Mouse (Mus musculus): ENCODE measurements around the gene Ost4.

The Ost4 gene

GRCm38 (mm10) chr5:30933705-30934104 is 26.1 kb upstream of the Ost4 start:
- no peaks in the 10 kb centered on the region for H3K27me3 ChIP-seq (ENCODE audit: control insufficient read depth, insufficient read depth, low read length, poor library complexity, severe bottlenecking)
- no peak for DNase-seq (ENCODE audit: low read depth, low spot score)
- no peaks in the 10 kb centered on the region for H3K36me3 ChIP-seq (ENCODE audit: control insufficient read depth, insufficient read depth, low read length, poor library complexity, severe bottlenecking)

- H3K36me3 ChIP-seq (ENCODE audit: control insufficient read depth, insufficient read depth, low read length, poor library complexity, severe bottlenecking), result no peaks in the 10 kb centered on the region
- H3K27me3 ChIP-seq (ENCODE audit: control insufficient read depth, insufficient read depth, low read length, poor library complexity, severe bottlenecking), result no peaks in the 10 kb centered on the region
- no peak for DNase-seq (ENCODE audit: low read depth, low spot score)
Measured at GRCm38 (mm10) chr5:30931378-30931777, 23.8 kb upstream of the Ost4 start.

GRCm38 (mm10) chr5:30930846-30931245 is 23.3 kb upstream of the Ost4 start:
- no peak for DNase-seq (ENCODE audit: low read depth, low spot score)
- H3K27me3 ChIP-seq (ENCODE audit: control insufficient read depth, insufficient read depth, low read length, poor library complexity, severe bottlenecking), result no peaks in the 10 kb centered on the region

GRCm38 (mm10) chr5:30930121-30930520 is 22.5 kb upstream of the Ost4 start:
- no peaks in the 10 kb centered on the region for H3K27me3 ChIP-seq (ENCODE audit: control insufficient read depth, insufficient read depth, low read length, poor library complexity, severe bottlenecking)
- H3K36me3 ChIP-seq (ENCODE audit: control insufficient read depth, insufficient read depth, low read length, poor library complexity, severe bottlenecking), result no peaks in the 10 kb centered on the region
- peak; percentile 75 for DNase-seq (ENCODE audit: low read depth, low spot score)

More at GRCm38 (mm10) chr5:30930846-30931245, 23.3 kb upstream of the Ost4 start:
- H3K36me3 ChIP-seq (ENCODE audit: control insufficient read depth, insufficient read depth, low read length, poor library complexity, severe bottlenecking), result no peaks in the 10 kb centered on the region

GRCm38 (mm10) chr5:30927945-30928529 is 20.4 kb upstream of the Ost4 start:
- DNase-seq (ENCODE audit: low read depth, low spot score), result no peak

GRCm38 (mm10) chr5:30926073-30926472 is 18.5 kb upstream of the Ost4 start:
- Histone ChIP-seq H3K36me3 (ENCODE audit: control insufficient read depth, insufficient read depth, low read length, poor library complexity, severe bottlenecking) (no peaks in the 10 kb centered on the region), H3K27me3 (ENCODE audit: control insufficient read depth, insufficient read depth, low read length, poor library complexity, severe bottlenecking) (no peaks in the 10 kb centered on the region)
- no peak for DNase-seq (ENCODE audit: low read depth, low spot score)

More at GRCm38 (mm10) chr5:30927945-30928529, 20.4 kb upstream of the Ost4 start:
- Histone ChIP-seq H3K36me3 (ENCODE audit: control insufficient read depth, insufficient read depth, low read length, poor library complexity, severe bottlenecking) (no peaks in the 10 kb centered on the region), H3K27me3 (ENCODE audit: control insufficient read depth, insufficient read depth, low read length, poor library complexity, severe bottlenecking) (no peaks in the 10 kb centered on the region)

GRCm38 (mm10) chr5:30925217-30925616 is 17.6 kb upstream of the Ost4 start:
- no peak for DNase-seq (ENCODE audit: low read depth, low spot score)
- Histone ChIP-seq H3K27me3 (ENCODE audit: control insufficient read depth, insufficient read depth, low read length, poor library complexity, severe bottlenecking) (no peaks in the 10 kb centered on the region), H3K36me3 (ENCODE audit: control insufficient read depth, insufficient read depth, low read length, poor library complexity, severe bottlenecking) (no peaks in the 10 kb centered on the region)

GRCm38 (mm10) chr5:30924614-30925013 is 17.0 kb upstream of the Ost4 start:
- no peaks in the 10 kb centered on the region for H3K27me3 ChIP-seq (ENCODE audit: control insufficient read depth, insufficient read depth, low read length, poor library complexity, severe bottlenecking)
- no peak for DNase-seq (ENCODE audit: low read depth, low spot score)
- no peaks in the 10 kb centered on the region for H3K36me3 ChIP-seq (ENCODE audit: control insufficient read depth, insufficient read depth, low read length, poor library complexity, severe bottlenecking)

GRCm38 (mm10) chr5:30923119-30923518 is 15.5 kb upstream of the Ost4 start:
- no peaks in the 10 kb centered on the region for H3K27me3 ChIP-seq (ENCODE audit: control insufficient read depth, insufficient read depth, low read length, poor library complexity, severe bottlenecking)
- no peak for DNase-seq (ENCODE audit: low read depth, low spot score)
- no peaks in the 10 kb centered on the region for H3K36me3 ChIP-seq (ENCODE audit: control insufficient read depth, insufficient read depth, low read length, poor library complexity, severe bottlenecking)

GRCm38 (mm10) chr5:30922581-30923041 is 15.0 kb upstream of the Ost4 start:
- no peak for DNase-seq (ENCODE audit: low read depth, low spot score)
- no peaks in the 10 kb centered on the region for H3K36me3 ChIP-seq (ENCODE audit: control insufficient read depth, insufficient read depth, low read length, poor library complexity, severe bottlenecking)
- H3K27me3 ChIP-seq (ENCODE audit: control insufficient read depth, insufficient read depth, low read length, poor library complexity, severe bottlenecking), result no peaks in the 10 kb centered on the region

GRCm38 (mm10) chr5:30921256-30922033 is 13.9 kb upstream of the Ost4 start, which contains the start of gene Khk:
TSS of gene Khk (plus strand) at chr5:30921431.
- Histone ChIP-seq H3K36me3 (ENCODE audit: control insufficient read depth, insufficient read depth, low read length, poor library complexity, severe bottlenecking) (no peaks in the 10 kb centered on the region), H3K27me3 (ENCODE audit: control insufficient read depth, insufficient read depth, low read length, poor library complexity, severe bottlenecking) (no peaks in the 10 kb centered on the region)
- DNase-seq (ENCODE audit: low read depth, low spot score), result peak; percentile 96

- no peak for DNase-seq (ENCODE audit: low read depth, low spot score)
- H3K27me3 ChIP-seq (ENCODE audit: control insufficient read depth, insufficient read depth, low read length, poor library complexity, severe bottlenecking), result no peaks in the 10 kb centered on the region
- no peaks in the 10 kb centered on the region for H3K36me3 ChIP-seq (ENCODE audit: control insufficient read depth, insufficient read depth, low read length, poor library complexity, severe bottlenecking)
Measured at GRCm38 (mm10) chr5:30920621-30921020, 13.0 kb upstream of the Ost4 start.

- no peaks in the 10 kb centered on the region for H3K36me3 ChIP-seq (ENCODE audit: control insufficient read depth, insufficient read depth, low read length, poor library complexity, severe bottlenecking)
- no peak for DNase-seq (ENCODE audit: low read depth, low spot score)
- H3K27me3 ChIP-seq (ENCODE audit: control insufficient read depth, insufficient read depth, low read length, poor library complexity, severe bottlenecking), result no peaks in the 10 kb centered on the region
Measured at GRCm38 (mm10) chr5:30919831-30920614, 12.4 kb upstream of the Ost4 start.

GRCm38 (mm10) chr5:30918691-30919090 is 11.1 kb upstream of the Ost4 start:
- DNase-seq (ENCODE audit: low read depth, low spot score), result no peak
- Histone ChIP-seq H3K36me3 (ENCODE audit: control insufficient read depth, insufficient read depth, low read length, poor library complexity, severe bottlenecking) (no peaks in the 10 kb centered on the region), H3K27me3 (ENCODE audit: control insufficient read depth, insufficient read depth, low read length, poor library complexity, severe bottlenecking) (no peaks in the 10 kb centered on the region)

Measured in splenic B cell, adult 2 months (primary cell).